Mouse (Mus musculus): ENCODE measurements at regions not wholly inside any gene's neighbourhood (a gene's known extent, or its start where the extent isn't known, plus 50 kb on each side); places are given as distances from the start of the nearest gene placed in this dataset.

- DNase-seq: no peak
Observed at GRCm38 (mm10) chr2:101370991-101371736, 253.4 kb upstream of the Rag2 start.

- no peak for DNase-seq
Observed at GRCm38 (mm10) chr2:101371834-101372493, 252.6 kb upstream of the Rag2 start.

- no peak for DNase-seq
Observed at GRCm38 (mm10) chr2:101380595-101380994, 243.9 kb upstream of the Rag2 start.

- DNase-seq: no peak
Observed at GRCm38 (mm10) chr2:101415002-101415401, 209.5 kb upstream of the Rag2 start.

- no peak for DNase-seq
Observed at GRCm38 (mm10) chr2:101416702-101417101, 207.8 kb upstream of the Rag2 start.

- no peak for DNase-seq
Observed at GRCm38 (mm10) chr2:101433141-101433895, 191.2 kb upstream of the Rag2 start.

GRCm38 (mm10) chr2:101440231-101440630 lies 184.3 kb upstream of the Rag2 start:
- DNase-seq: no peak

GRCm38 (mm10) chr2:101441081-101441630 lies 183.4 kb upstream of the Rag2 start:
- DNase-seq: no peak

- no peak for DNase-seq
Observed at GRCm38 (mm10) chr2:101455591-101455990, 168.9 kb upstream of the Rag2 start.

GRCm38 (mm10) chr2:101458959-101459358 lies 165.6 kb upstream of the Rag2 start:
- no peak for DNase-seq

- DNase-seq: no peak
Observed at GRCm38 (mm10) chr2:101462450-101462849, 162.1 kb upstream of the Rag2 start.

- no peak for DNase-seq
Observed at GRCm38 (mm10) chr2:101464291-101465140, 160.0 kb upstream of the Rag2 start.

- no peak for DNase-seq
Observed at GRCm38 (mm10) chr2:101470569-101471100, 153.9 kb upstream of the Rag2 start.

- peak; percentile 45 for DNase-seq
Observed at GRCm38 (mm10) chr2:101472449-101473115, 151.9 kb upstream of the Rag2 start.

GRCm38 (mm10) chr2:101473116-101473485 lies 151.4 kb upstream of the Rag2 start:
- DNase-seq: no peak

- DNase-seq: no peak
Observed at GRCm38 (mm10) chr2:101476862-101477261, 147.7 kb upstream of the Rag2 start.

- DNase-seq: no peak
Observed at GRCm38 (mm10) chr2:101490207-101490606, 134.3 kb upstream of the Rag2 start.

GRCm38 (mm10) chr2:101491762-101492161 lies 132.8 kb upstream of the Rag2 start:
- no peak for DNase-seq

- no peak for DNase-seq
Observed at GRCm38 (mm10) chr2:101508116-101508515, 116.4 kb upstream of the Rag2 start.

Measured in gastrocnemius, postnatal 25 days (tissue).